Mouse (Mus musculus): ENCODE data around the gene Utp14b. TPM values are rescaled to one million over a fixed set of nuclear protein-coding genes. Genes with fewer than 3 reads are reported as not detected.

Gene Utp14b
- total RNA-seq, 4 experiments from 2014 or later = 1.0 to 1.2 (median 1.1) TPM

GRCm38 (mm10) chr1:78686872-78687271, 29.0 kb downstream of the Utp14b start:
- DNase-seq (ENCODE audit: low spot score) = no peak

GRCm38 (mm10) chr1:78688149-78688548, 30.3 kb downstream of the Utp14b start:
- no peak for DNase-seq (ENCODE audit: low spot score)

GRCm38 (mm10) chr1:78694503-78695258, 36.8 kb downstream of the Utp14b start:
- DNase-seq (ENCODE audit: low spot score) = no peak

GRCm38 (mm10) chr1:78696305-78696704, 38.5 kb downstream of the Utp14b start:
- no peak for DNase-seq (ENCODE audit: low spot score)

GRCm38 (mm10) chr1:78696903-78697302, 39.1 kb downstream of the Utp14b start:
- no peak for DNase-seq (ENCODE audit: low spot score)

- DNase-seq (ENCODE audit: low spot score) = no peak
These were observed 40.3 kb downstream of the Utp14b start for GRCm38 (mm10) chr1:78698138-78698537.

GRCm38 (mm10) chr1:78701740-78702139, 43.9 kb downstream of the Utp14b start:
- no peak for DNase-seq (ENCODE audit: low spot score)

- no peak for DNase-seq (ENCODE audit: low spot score)
These were observed 44.6 kb downstream of the Utp14b start for GRCm38 (mm10) chr1:78702282-78702963.

GRCm38 (mm10) chr1:78702964-78703285, 45.1 kb downstream of the Utp14b start:
- no peak for DNase-seq (ENCODE audit: low spot score)

GRCm38 (mm10) chr1:78706338-78706737, 48.5 kb downstream of the Utp14b start:
- DNase-seq (ENCODE audit: low spot score) = no peak

GRCm38 (mm10) chr1:78707280-78707679, 49.4 kb downstream of the Utp14b start:
- no peak for DNase-seq (ENCODE audit: low spot score)

GRCm38 (mm10) chr1:78710026-78710425, 52.2 kb downstream of the Utp14b start:
- no peak for DNase-seq (ENCODE audit: low spot score)

GRCm38 (mm10) chr1:78710613-78711329, 52.9 kb downstream of the Utp14b start:
- DNase-seq (ENCODE audit: low spot score) = no peak

Other genes with a start within 250 kb of the Utp14b start
- gene Farsb, start 169.1 kb upstream of the Utp14b start, total RNA-seq (2022) = 10 to 100 TPM; 43.2 to 52.2 (median 49.6) TPM
- gene Mogat1, start 147.0 kb upstream of the Utp14b start, total RNA-seq (2022) = not detected
- gene BC035947, start 145.9 kb upstream of the Utp14b start, total RNA-seq (2022) = not detected
- 1 to 10 TPM; 3.1 to 5.5 (median 3.8) TPM for gene Acsl3, start 213 bp upstream of the Utp14b start, total RNA-seq (2022)
- gene Kcne4, start 158.7 kb downstream of the Utp14b start, total RNA-seq (2022) = 1 to 10 TPM; 1.1 to 1.9 (median 1.9) TPM

All from heart, adult 8-10 months (tissue).